Mouse (Mus musculus) layer of hippocampus, postnatal 25 days (tissue): ENCODE results near the gene Fsd2. TPM values are rescaled to one million over a fixed set of nuclear protein-coding genes. Genes with fewer than 3 reads are reported as not detected.

ENCODE experiments used
- DNase-seq, 2 experiments: peaks; one replicate each; pipeline ENCODE4 v3.0.0; 2022; ENCODE audit warnings: mixed read lengths in 2 of 2, low spot score in 1 of 2; ENCODE audit errors: extremely low spot score in 1 of 2
- total RNA-seq, 2 experiments: library from RNA; stranded (reverse); gene quantifications; 2 replicates each; pipeline ENCODE4 v1.2.3; 2021

Gene Fsd2
- total RNA-seq, 2 experiments from 2014 or later, result 0.23 to 0.34 TPM

GRCm38 (mm10) chr7:81553589-81553988 lies 13.2 kb downstream of the Fsd2 start:
- no peak for DNase-seq

DNA sequence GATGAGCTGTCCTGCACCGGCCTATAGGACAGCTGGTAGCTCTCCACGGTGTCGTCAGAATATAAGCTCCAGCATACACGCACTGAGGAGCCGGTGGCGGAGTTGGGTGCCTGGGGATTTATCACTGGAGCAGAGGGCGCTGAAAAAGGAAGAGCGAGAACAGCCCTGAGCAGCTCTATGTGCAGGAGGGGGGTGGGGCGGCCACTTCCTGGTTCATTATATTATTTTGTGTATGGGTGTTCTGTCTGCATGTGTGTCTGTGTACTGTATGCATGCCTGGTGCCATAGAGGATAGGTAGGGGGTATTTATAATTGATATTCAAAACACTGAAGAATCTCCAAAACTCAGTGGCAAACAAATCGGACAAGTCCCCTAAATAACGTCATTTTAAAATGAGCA lies 17.9 kb downstream of the Fsd2 start:
- DNase-seq, result no peak

- DNase-seq, result no peak
Observed at GRCm38 (mm10) chr7:81542934-81543333, 23.8 kb downstream of the Fsd2 start.

DNA sequence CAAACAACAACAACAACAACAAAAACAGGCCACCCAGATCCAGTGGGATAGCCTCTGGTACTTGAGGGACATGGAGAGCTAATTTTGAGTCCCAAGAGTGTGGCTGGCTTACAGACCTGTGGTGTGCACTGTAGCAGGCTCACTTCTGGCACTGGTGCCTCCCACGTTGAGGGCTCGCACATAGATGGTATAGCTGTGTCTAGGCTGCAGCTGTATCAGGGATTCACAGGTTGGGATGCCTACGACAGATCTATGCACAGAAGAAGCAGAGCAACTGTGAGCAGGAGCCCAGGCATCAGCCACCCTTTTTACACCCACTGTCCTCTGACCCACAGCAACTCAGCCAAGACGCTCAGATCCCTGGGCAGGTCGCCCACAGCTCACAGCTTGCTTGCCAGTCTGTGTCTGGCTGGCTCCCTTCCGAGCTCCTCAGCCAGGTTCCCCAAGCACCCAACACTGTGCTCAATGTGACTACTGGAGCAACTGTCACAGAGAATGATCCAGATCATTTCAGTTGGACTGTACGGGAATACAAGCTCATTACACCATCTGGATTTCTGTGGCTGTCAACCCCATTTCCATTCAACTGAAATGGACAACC lies 24.7 kb downstream of the Fsd2 start:
- peak; percentile 57 to 69 for DNase-seq

- no peak for DNase-seq
Observed at GRCm38 (mm10) chr7:81540999-81541398, 25.7 kb downstream of the Fsd2 start.

DNA sequence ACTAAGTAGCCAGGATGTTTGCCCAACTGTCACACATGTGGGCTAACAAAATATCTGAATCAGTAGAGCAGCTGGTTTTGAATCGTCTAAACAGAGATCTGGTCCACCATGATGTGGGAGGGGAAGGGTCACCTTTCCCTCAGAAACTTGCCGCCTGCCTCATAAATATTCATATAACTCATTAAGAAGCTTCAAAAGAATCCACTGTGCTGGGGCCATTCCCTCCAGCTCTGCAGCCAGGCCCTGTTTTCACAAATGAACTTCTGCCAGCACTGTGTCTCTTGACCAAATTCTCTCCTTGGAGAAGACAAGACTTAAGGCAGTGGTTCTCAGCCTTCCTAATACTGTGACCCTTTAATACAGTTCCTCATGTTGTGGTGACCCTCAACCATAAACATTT lies 27.2 kb downstream of the Fsd2 start:
- DNase-seq, result no peak

DNA sequence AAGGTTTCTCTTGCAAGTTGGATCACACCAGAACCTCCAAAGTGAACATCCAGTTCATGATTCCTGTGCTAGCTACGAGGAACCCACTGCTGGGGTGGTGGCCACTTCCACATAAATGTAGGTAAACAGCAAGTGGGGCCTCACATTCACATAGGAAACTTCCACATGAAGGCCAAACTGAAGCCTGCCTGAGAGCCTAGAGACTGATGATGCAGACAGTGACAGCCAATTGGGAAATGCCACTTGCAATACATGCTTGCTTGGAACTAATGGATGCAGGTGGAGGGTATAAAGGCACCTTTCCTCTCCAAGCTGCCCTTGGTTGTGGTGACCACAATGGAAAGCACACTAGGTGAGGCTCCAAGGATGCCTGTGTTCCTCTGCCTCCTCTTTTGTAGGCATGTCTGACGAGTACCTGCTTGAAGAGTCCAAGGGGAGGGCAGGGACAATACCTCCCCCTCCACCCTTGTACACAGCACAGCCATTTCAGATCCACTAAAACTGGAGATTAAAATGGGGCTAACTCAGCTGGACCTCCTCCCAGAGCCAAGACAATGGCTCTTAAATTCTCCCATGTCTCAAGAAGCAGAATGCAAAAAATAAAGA lies 28.6 kb downstream of the Fsd2 start:
- peak in 1 of 2 experiments; percentile 35 for DNase-seq

GRCm38 (mm10) chr7:81536478-81536877 lies 30.3 kb downstream of the Fsd2 start:
- DNase-seq, result no peak

DNA sequence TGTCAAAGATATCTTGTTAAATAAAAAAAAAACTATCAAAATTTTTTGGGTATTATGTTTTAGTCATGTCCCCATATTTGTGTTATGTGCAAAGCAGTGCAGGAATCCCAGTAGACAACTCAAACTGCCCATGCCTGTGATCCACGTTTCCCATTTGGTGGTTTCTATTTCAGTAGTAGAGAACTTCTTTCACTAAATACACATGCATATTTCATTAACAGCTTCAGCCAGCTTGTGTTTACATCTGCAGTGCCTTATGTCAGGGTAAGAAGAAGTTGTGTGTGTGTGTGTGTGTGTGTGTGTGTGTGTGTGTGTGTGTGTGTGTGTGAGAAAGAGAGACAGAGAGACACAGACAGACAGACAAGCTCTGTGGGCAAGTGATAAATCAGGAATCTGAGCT lies 35.3 kb downstream of the Fsd2 start:
- no peak for DNase-seq

DNA sequence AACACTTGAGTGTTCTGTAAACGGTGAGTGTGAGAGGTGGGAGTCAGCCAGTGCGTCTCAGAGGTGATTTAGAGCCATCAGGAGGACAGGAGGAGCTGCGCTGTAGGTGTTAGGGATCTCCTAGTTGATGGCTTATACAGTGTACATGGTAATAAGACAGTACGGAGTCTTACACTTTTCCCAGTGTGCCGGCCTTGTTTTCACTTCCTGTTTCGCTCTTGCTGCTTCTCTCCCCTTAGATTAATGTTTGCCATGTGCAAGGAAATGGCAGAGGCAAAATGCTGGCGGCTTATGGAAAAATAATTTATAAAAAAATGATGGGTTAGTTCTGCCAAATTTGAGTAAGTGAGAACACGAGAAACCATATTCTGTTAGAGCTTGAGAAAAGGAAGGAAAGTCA lies 37.8 kb downstream of the Fsd2 start:
- DNase-seq, result no peak

DNA sequence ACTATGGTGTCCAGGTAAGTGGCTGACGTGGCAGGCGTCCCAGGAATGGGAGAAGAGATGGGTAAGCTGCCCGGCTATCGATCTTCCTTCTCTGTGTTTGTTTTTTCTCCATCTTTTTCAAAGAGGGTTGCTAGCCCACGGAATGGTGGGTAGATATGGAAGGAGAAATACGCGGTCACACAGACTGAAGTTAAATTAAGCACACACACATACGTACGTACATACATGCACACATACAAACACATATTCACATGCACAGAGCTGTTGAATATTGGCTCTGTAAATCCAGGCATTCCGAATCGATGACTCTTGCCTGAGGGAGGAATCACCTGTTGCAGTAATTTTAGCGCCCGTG lies 43.1 kb downstream of the Fsd2 start:
- no peak for DNase-seq

GRCm38 (mm10) chr7:81523008-81523662 lies 43.6 kb downstream of the Fsd2 start:
- peak; percentile 78 to 85 for DNase-seq

GRCm38 (mm10) chr7:81516154-81517030 lies 50.4 kb downstream of the Fsd2 start:
- no peak for DNase-seq

- DNase-seq, result no peak
Observed at GRCm38 (mm10) chr7:81514906-81515590, 51.7 kb downstream of the Fsd2 start.

- DNase-seq, result no peak
Observed at GRCm38 (mm10) chr7:81501050-81501449, 65.7 kb downstream of the Fsd2 start.

DNA sequence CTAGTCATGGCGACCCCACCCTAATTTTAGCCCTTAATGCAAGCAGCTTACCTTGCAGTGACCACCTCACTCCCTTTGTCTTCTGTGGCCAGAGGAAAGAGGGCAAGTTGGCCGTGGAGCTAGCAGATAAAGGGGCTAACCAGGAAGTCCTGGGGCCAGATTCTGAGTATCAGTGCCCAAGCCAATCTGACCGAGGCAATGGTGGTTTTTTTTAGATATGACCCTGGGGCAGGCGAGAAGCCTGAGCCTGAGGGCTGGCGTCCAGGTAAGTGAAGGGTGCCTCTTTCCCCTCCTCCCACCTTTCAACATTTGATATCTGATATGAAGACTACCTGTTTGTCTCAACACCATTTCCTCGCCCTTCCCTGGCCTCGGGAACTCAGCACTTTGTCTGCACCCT lies 68.6 kb downstream of the Fsd2 start, which contains the start of gene BC048679:
TSS of gene BC048679 (minus strand) at position 101 of the 400 bp plus-strand sequence.
- no peak for DNase-seq

DNA sequence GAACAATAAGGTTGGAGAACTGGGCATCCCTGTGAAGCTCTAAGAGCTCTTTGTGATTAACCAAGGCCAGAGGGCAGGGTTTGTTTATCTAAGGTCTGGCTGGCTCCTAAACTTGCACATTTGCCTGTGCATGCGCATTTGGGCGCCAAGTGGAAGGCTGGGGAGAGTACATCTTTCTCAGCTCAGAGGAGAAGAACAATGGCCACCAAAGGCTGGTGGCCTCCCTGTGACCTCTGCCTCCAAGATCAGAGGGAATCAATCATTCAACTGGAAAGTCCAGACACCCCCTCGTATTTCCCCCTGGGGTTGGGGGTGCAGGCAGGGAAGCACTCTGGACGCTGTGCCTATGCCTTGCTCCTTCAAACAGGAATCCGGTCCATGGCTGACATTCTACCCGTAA lies 69.6 kb downstream of the Fsd2 start:
- DNase-seq, result no peak

GRCm38 (mm10) chr7:81493331-81494021 lies 73.3 kb downstream of the Fsd2 start, which contains the start of gene Ap3b2:
Gene Ap3b2 (minus strand): TSS chr7:81493925.
- DNase-seq, result peak; percentile 59 to 77

DNA sequence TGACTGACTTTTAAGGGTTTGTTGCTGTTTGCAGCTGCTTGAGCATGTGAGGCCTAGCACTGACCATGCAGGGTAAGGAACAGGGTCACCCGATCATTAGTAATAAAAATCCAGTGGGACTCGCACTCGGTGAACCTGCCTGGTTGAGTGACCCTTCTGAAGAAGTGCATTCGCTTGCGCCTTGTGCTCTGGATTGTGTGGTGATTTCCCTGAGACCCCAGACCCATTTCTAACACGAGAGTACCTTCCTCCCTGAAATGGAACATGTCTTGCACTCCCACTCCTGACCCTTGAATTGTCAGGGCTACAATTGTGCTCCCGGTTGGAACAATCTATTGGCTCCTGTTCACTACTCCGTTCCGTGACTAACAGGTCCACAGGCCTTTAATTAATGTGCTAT lies 74.1 kb downstream of the Fsd2 start:
- DNase-seq, result no peak

GRCm38 (mm10) chr7:81489649-81490048 lies 77.1 kb downstream of the Fsd2 start:
- no peak for DNase-seq
